Mouse (Mus musculus) hindbrain, postnatal 0 days (tissue): ENCODE measurements around the gene Gm6217. TPM values are rescaled to one million over a fixed set of nuclear protein-coding genes. Genes with fewer than 3 reads are reported as not detected.

ENCODE experiments used
- ATAC-seq: fragments of 200-750 bp; cut with Nextera tagmentation; 2 replicates; pipeline ENCODE4 v1.8.0; 2017; ENCODE audit warnings: mild to moderate bottlenecking, moderate TSS enrichment, moderate library complexity
- DNase-seq: peaks from one replicate; pipeline ENCODE4 v3.0.0-alpha.2; 2015; ENCODE audit warnings: low spot score
- H3K27ac ChIP-seq: fragments of 300-500 bp; sonication (generic); 2 replicates; pipeline ENCODE4 v1.5.1; 2014; ENCODE audit warnings: mild to moderate bottlenecking
- H3K27me3 ChIP-seq: fragments of 300-500 bp; sonication (generic); 2 replicates; pipeline ENCODE4 v1.6.1; 2014; ENCODE audit warnings: low read length, mixed read lengths; ENCODE audit not compliant: insufficient read depth
- H3K36me3 ChIP-seq: fragments of 300-500 bp; sonication (generic); 2 replicates; pipeline ENCODE4 v1.6.1; 2014; ENCODE audit warnings: low read length, mixed read lengths; ENCODE audit not compliant: insufficient read depth
- H3K4me1 ChIP-seq: fragments of 300-500 bp; sonication (generic); 2 replicates; pipeline ENCODE4 v1.6.1; 2014; ENCODE audit warnings: antibody characterized with exemption, low read length, mixed read lengths; ENCODE audit not compliant: insufficient read depth
- H3K4me2 ChIP-seq: fragments of 300-500 bp; sonication (generic); 2 replicates; pipeline ENCODE4 v1.6.1; 2014; ENCODE audit warnings: low read depth, mild to moderate bottlenecking, low read length, moderate library complexity, mixed read lengths
- H3K4me3 ChIP-seq: fragments of 300-500 bp; sonication (generic); 2 replicates; pipeline ENCODE4 v1.5.1; 2014; ENCODE audit warnings: low read length
- H3K9ac ChIP-seq: fragments of 300-500 bp; sonication (generic); replicated peaks from 2 replicates; pipeline ENCODE4 v1.6.1; 2014; ENCODE audit warnings: mild to moderate bottlenecking, low read length, moderate library complexity, mixed read lengths
- H3K9me3 ChIP-seq: fragments of 300-500 bp; sonication (generic); 2 replicates; pipeline ENCODE4 v1.6.1; 2016; ENCODE audit warnings: low read length, mixed read lengths
- CTCF ChIP-seq: IDR thresholded peaks from 2 replicates; pipeline ENCODE4 v1.5.1; 2016; ENCODE audit warnings: antibody characterized with exemption, control low read depth, low read depth
- WGBS: fragments of 180-500 bp; shearing (Covaris S2); extraction: QIAGEN DNeasy Blood & Tissue Kit; methylation state at CpG from one replicate; pipeline ENCODE4 v1.1.7; 2014; 5-methylcytosine and 5-hydroxymethylcytosine counted together
- polyA plus RNA-seq: library from polyadenylated mRNA; unstranded; fragments of >200 nt; fragmentation: Nextera tagmentation; extraction: Ambion mirVana; gene quantifications from 2 replicates; pipeline ENCODE4 v1.2.1, GENCODE M21; 2015
- total RNA-seq: library from RNA; depleted of rRNA; stranded (reverse); fragments of >200 nt; gene quantifications from 2 replicates; pipeline ENCODE4 v1.2.3, GENCODE M21; 2014; rRNA removed

The Gm6217 gene
- total and polyA plus RNA-seq, 2 experiments from 2014 or later, result not detected

- no peaks in the 10 kb centered on the region for H3K9me3 ChIP-seq
- no peak for TF ChIP-seq CTCF
- no peaks in the 10 kb centered on the region for H3K4me1 ChIP-seq
- no peak overlapping the region for H3K27ac ChIP-seq
- H3K4me2 ChIP-seq, result no peak overlapping the region
- DNase-seq, result no peak
- H3K4me3 ChIP-seq, result no peak overlapping the region
- peaks cover 20% of the 10 kb centered on the region for H3K36me3 ChIP-seq
- H3K27me3 ChIP-seq, result no peaks in the 10 kb centered on the region
- H3K9ac ChIP-seq, result no peak overlapping the region
- 97% methylated on average over 1 of the region's 1 CpGs for WGBS
- ATAC-seq, result no peak
These were observed 30.6 kb downstream of the Gm6217 start for GRCm38 (mm10) chr1:82900567-82900966.

GRCm38 (mm10) chr1:82893269-82893668 is 37.9 kb downstream of the Gm6217 start:
- H3K9me3 ChIP-seq, result no peaks in the 10 kb centered on the region
- no peak overlapping the region for H3K9ac ChIP-seq
- no peak for TF ChIP-seq CTCF
- no peaks in the 10 kb centered on the region for H3K27me3 ChIP-seq
- DNase-seq (no peak), ATAC-seq (no peak)
- no peak overlapping the region for H3K27ac ChIP-seq
- no peak overlapping the region for H3K4me2 ChIP-seq
- no peaks in the 10 kb centered on the region for H3K4me1 ChIP-seq
- peaks cover 20% of the 10 kb centered on the region for H3K36me3 ChIP-seq
- H3K4me3 ChIP-seq, result no peak overlapping the region
- 93% methylated on average over 7 of the region's 7 CpGs for WGBS

Other genes starting within 250 kb of the Gm6217 start
- gene Mff, start 206.5 kb downstream of the Gm6217 start, total RNA-seq, result 309 and 364 TPM in 2 replicates
- 410 and 416 TPM in 2 replicates for gene Mff, start 206.5 kb downstream of the Gm6217 start, polyA plus RNA-seq
- not detected in 2 replicates for gene Tm4sf20, start 162.9 kb downstream of the Gm6217 start, total RNA-seq
- gene Tm4sf20, start 162.9 kb downstream of the Gm6217 start, polyA plus RNA-seq, result not detected in 2 replicates
- not detected in 2 replicates for gene Gm47791, start 160.2 kb downstream of the Gm6217 start, total RNA-seq
- not detected in 2 replicates for gene Gm47791, start 160.2 kb downstream of the Gm6217 start, polyA plus RNA-seq
- 88.2 and 98.6 TPM in 2 replicates for gene Agfg1, start 91.9 kb downstream of the Gm6217 start, total RNA-seq
- 20.7 TPM in 2 replicates for gene Agfg1, start 91.9 kb downstream of the Gm6217 start, polyA plus RNA-seq
- 0.97 TPM in 1 of 2 replicates, not detected in the other for gene A030005L19Rik, start 18.1 kb downstream of the Gm6217 start, total RNA-seq
- gene A030005L19Rik, start 18.1 kb downstream of the Gm6217 start, polyA plus RNA-seq, result not detected in 2 replicates
- gene A030014E15Rik, start 6.5 kb downstream of the Gm6217 start, total RNA-seq, result not detected in 2 replicates
- not detected in 2 replicates for gene A030014E15Rik, start 6.5 kb downstream of the Gm6217 start, polyA plus RNA-seq
- not detected in 2 replicates for gene A030003K21Rik, start 12.0 kb upstream of the Gm6217 start, total RNA-seq
- gene A030003K21Rik, start 12.0 kb upstream of the Gm6217 start, polyA plus RNA-seq, result not detected in 2 replicates
- gene Gm7544, start 24.6 kb upstream of the Gm6217 start, total RNA-seq, result not detected in 2 replicates
- gene Gm7544, start 24.6 kb upstream of the Gm6217 start, polyA plus RNA-seq, result not detected in 2 replicates
- not detected in 2 replicates for gene Gm47955, start 28.9 kb upstream of the Gm6217 start, total RNA-seq
- gene Gm47955, start 28.9 kb upstream of the Gm6217 start, polyA plus RNA-seq, result not detected in 2 replicates
- not detected in 2 replicates for gene Gm47959, start 69.1 kb upstream of the Gm6217 start, total RNA-seq
- not detected in 2 replicates for gene Gm47959, start 69.1 kb upstream of the Gm6217 start, polyA plus RNA-seq
- 1.5 and 1.8 TPM in 2 replicates for gene Slc19a3, start 107.0 kb upstream of the Gm6217 start, total RNA-seq
- gene Slc19a3, start 107.0 kb upstream of the Gm6217 start, polyA plus RNA-seq, result 1.3 and 1.7 TPM in 2 replicates
- gene Krtap28-10, start 111.1 kb upstream of the Gm6217 start, total RNA-seq, result not detected in 2 replicates
- not detected in 2 replicates for gene Krtap28-10, start 111.1 kb upstream of the Gm6217 start, polyA plus RNA-seq
- gene Gm47969, start 113.5 kb upstream of the Gm6217 start, total RNA-seq, result not detected in 2 replicates
- gene Gm47969, start 113.5 kb upstream of the Gm6217 start, polyA plus RNA-seq, result not detected in 2 replicates
- not detected in 2 replicates for gene A030005K14Rik, start 128.0 kb upstream of the Gm6217 start, total RNA-seq
- gene A030005K14Rik, start 128.0 kb upstream of the Gm6217 start, polyA plus RNA-seq, result not detected in 2 replicates
- gene Krtap28-13, start 129.5 kb upstream of the Gm6217 start, total RNA-seq, result not detected in 2 replicates
- not detected in 2 replicates for gene Krtap28-13, start 129.5 kb upstream of the Gm6217 start, polyA plus RNA-seq
- not detected in 2 replicates for gene Ccl20, start 185.4 kb upstream of the Gm6217 start, total RNA-seq
- not detected in 2 replicates for gene Ccl20, start 185.4 kb upstream of the Gm6217 start, polyA plus RNA-seq
- gene Daw1, start 228.4 kb upstream of the Gm6217 start, total RNA-seq, result 0.94 and 1.5 TPM in 2 replicates
- gene Daw1, start 228.4 kb upstream of the Gm6217 start, polyA plus RNA-seq, result 1.5 and 2.3 TPM in 2 replicates